Mouse (Mus musculus) embryonic facial prominence, embryonic 10.5 days (tissue): ENCODE results near the gene Enc1. TPM values are rescaled to one million over a fixed set of nuclear protein-coding genes. Genes with fewer than 3 reads are reported as not detected.

Experiments
- DNase-seq: peaks from one replicate; pipeline ENCODE4 v3.0.0-alpha.2; 2017; ENCODE audit warnings: low spot score
- H3K27ac ChIP-seq: fragments of 300-500 bp; sonication (generic); replicated peaks from 2 replicates; pipeline ENCODE4 v1.5.1; 2016; ENCODE audit warnings: mild to moderate bottlenecking
- H3K27me3 ChIP-seq: fragments of 300-500 bp; sonication (generic); replicated peaks from 2 replicates; pipeline ENCODE4 v1.6.1; 2016; ENCODE audit warnings: low read depth, mild to moderate bottlenecking; ENCODE audit not compliant: poor library complexity, severe bottlenecking
- H3K36me3 ChIP-seq: fragments of 300-500 bp; sonication (generic); replicated peaks from 2 replicates; pipeline ENCODE4 v1.6.1; 2016; ENCODE audit warnings: mild to moderate bottlenecking, moderate library complexity
- H3K4me1 ChIP-seq: fragments of 300-500 bp; sonication (generic); 2 replicates; pipeline ENCODE4 v1.6.1; 2016
- H3K4me3 ChIP-seq: fragments of 300-500 bp; sonication (generic); 2 replicates; pipeline ENCODE4 v1.5.1; 2016; ENCODE audit warnings: mild to moderate bottlenecking, moderate library complexity
- H3K9me3 ChIP-seq: fragments of 300-500 bp; sonication (generic); 2 replicates; pipeline ENCODE4 v1.6.1; 2016; ENCODE audit warnings: mild to moderate bottlenecking
- WGBS: fragments of 180-500 bp; shearing (Covaris S2); methylation state at CpG from one replicate; pipeline ENCODE4 v1.1.7; 2016; 5-methylcytosine and 5-hydroxymethylcytosine counted together
- polyA plus RNA-seq: library from polyadenylated mRNA; unstranded; fragments of >200 nt; fragmentation: Nextera tagmentation; extraction: Ambion mirVana; gene quantifications from 2 replicates; pipeline ENCODE4 v1.2.1, GENCODE M21; 2016

Enc1 gene
- polyA plus RNA-seq, 1 experiment from 2014 or later: 5.6 TPM

- H3K4me3 ChIP-seq: peak overlapping the region; percentile 89; the same call in 1 of the 2 replicates
- H3K4me1 ChIP-seq: peaks cover 88% of the 10 kb centered on the region
- WGBS: 92% methylated on average over 12 of the region's 12 CpGs
- no peak for DNase-seq
- H3K9me3 ChIP-seq: no peaks in the 10 kb centered on the region
- peaks cover 57% of the 10 kb centered on the region for H3K36me3 ChIP-seq
- no peak overlapping the region for H3K27ac ChIP-seq
- H3K27me3 ChIP-seq: no peaks in the 10 kb centered on the region
These were observed 4.3 kb downstream of the Enc1 start for GRCm38 (mm10) chr13:97245157-97245556.

- Histone ChIP-seq H3K36me3 (peaks cover 68% of the 10 kb centered on the region), H3K4me1 (peaks cover 90% of the 10 kb centered on the region), H3K9me3 (no peaks in the 10 kb centered on the region), H3K4me3 (no peak overlapping the region), H3K27me3 (no peaks in the 10 kb centered on the region), H3K27ac (peak overlapping the region; percentile 40; the same call in 1 of the 2 replicates)
- no peak for DNase-seq
- WGBS: 91% methylated on average over 16 of the region's 16 CpGs
These were observed 5.3 kb downstream of the Enc1 start for GRCm38 (mm10) chr13:97246217-97246616.

- Histone ChIP-seq H3K4me1 (peaks cover 93% of the 10 kb centered on the region), H3K36me3 (peaks cover 80% of the 10 kb centered on the region), H3K27ac (no peak overlapping the region), H3K4me3 (no peak overlapping the region), H3K9me3 (no peaks in the 10 kb centered on the region), H3K27me3 (no peaks in the 10 kb centered on the region)
- WGBS: 81% methylated on average over 4 of the region's 4 CpGs
- DNase-seq: no peak
These were observed 6.8 kb downstream of the Enc1 start for GRCm38 (mm10) chr13:97247754-97248153.

GRCm38 (mm10) chr13:97249051-97249461, 8.2 kb downstream of the Enc1 start:
- 32% methylated on average over 5 of the region's 5 CpGs for WGBS
- no peak for DNase-seq
- peaks cover 87% of the 10 kb centered on the region for H3K36me3 ChIP-seq
- no peaks in the 10 kb centered on the region for H3K27me3 ChIP-seq
- no peaks in the 10 kb centered on the region for H3K9me3 ChIP-seq
- H3K27ac ChIP-seq: peak overlapping the region; percentile 51; the same call in 1 of the 2 replicates
- H3K4me3 ChIP-seq: peak overlapping the region; percentile 26; the same call in 1 of the 2 replicates
- peaks cover 89% of the 10 kb centered on the region for H3K4me1 ChIP-seq

GRCm38 (mm10) chr13:97249507-97250078, 8.7 kb downstream of the Enc1 start:
- no peak for DNase-seq
- H3K9me3 ChIP-seq: no peaks in the 10 kb centered on the region
- H3K4me1 ChIP-seq: peaks cover 85% of the 10 kb centered on the region
- WGBS: 63% methylated on average over 5 of the region's 5 CpGs
- peak overlapping the region; percentile 35 for H3K27ac ChIP-seq
- no peaks in the 10 kb centered on the region for H3K27me3 ChIP-seq
- H3K36me3 ChIP-seq: peaks cover 86% of the 10 kb centered on the region
- peak overlapping the region; percentile 16; the same call in 1 of the 2 replicates for H3K4me3 ChIP-seq

- peaks cover 80% of the 10 kb centered on the region for H3K4me1 ChIP-seq
- no peaks in the 10 kb centered on the region for H3K9me3 ChIP-seq
- peak overlapping the region; percentile 35; the same call in 1 of the 2 replicates for H3K27ac ChIP-seq
- whole genome bisulfite sequencing: 85% methylated on average over 5 of the region's 5 CpGs
- no peaks in the 10 kb centered on the region for H3K27me3 ChIP-seq
- H3K4me3 ChIP-seq: no peak overlapping the region
- no peak for DNase-seq
- peaks cover 80% of the 10 kb centered on the region for H3K36me3 ChIP-seq
These were observed 9.2 kb downstream of the Enc1 start for GRCm38 (mm10) chr13:97250148-97250547.

GRCm38 (mm10) chr13:97250551-97251380, 9.9 kb downstream of the Enc1 start:
- H3K9me3 ChIP-seq: no peaks in the 10 kb centered on the region
- H3K27me3 ChIP-seq: no peaks in the 10 kb centered on the region
- H3K4me1 ChIP-seq: peaks cover 79% of the 10 kb centered on the region
- 43% methylated on average over 20 of the region's 20 CpGs for WGBS
- H3K27ac ChIP-seq: peak overlapping the region; percentile 57; the same call in 1 of the 2 replicates
- DNase-seq: peak; percentile 36
- H3K4me3 ChIP-seq: no peak overlapping the region
- H3K36me3 ChIP-seq: peaks cover 74% of the 10 kb centered on the region

- Histone ChIP-seq H3K27me3 (no peaks in the 10 kb centered on the region), H3K36me3 (peaks cover 64% of the 10 kb centered on the region), H3K9me3 (no peaks in the 10 kb centered on the region), H3K4me1 (peaks cover 75% of the 10 kb centered on the region), H3K27ac (0 out of 2 replicates have a peak overlapping the region, but pooled peaks have one; percentile 57), H3K4me3 (no peak overlapping the region)
- no peak for DNase-seq
- WGBS: 67% methylated on average over 7 of the region's 7 CpGs
These were observed 10.8 kb downstream of the Enc1 start for GRCm38 (mm10) chr13:97251736-97252135.

- WGBS: 57% methylated on average over 7 of the region's 7 CpGs
- DNase-seq: peak; percentile 52
- Histone ChIP-seq H3K9me3 (no peaks in the 10 kb centered on the region), H3K4me3 (0 out of 2 replicates have a peak overlapping the region, but pooled peaks have one; percentile 2), H3K27me3 (no peaks in the 10 kb centered on the region), H3K36me3 (peaks cover 57% of the 10 kb centered on the region), H3K27ac (peak overlapping the region; percentile 57; the same call in 1 of the 2 replicates), H3K4me1 (peaks cover 74% of the 10 kb centered on the region)
These were observed 11.6 kb downstream of the Enc1 start for GRCm38 (mm10) chr13:97252469-97252868.

- no peak for DNase-seq
- H3K27me3 ChIP-seq: 0 out of 2 replicates have a peak, but pooled peaks cover 1% of the 10 kb centered on the region
- H3K4me1 ChIP-seq: peaks cover 64% of the 10 kb centered on the region
- 72% methylated on average over 6 of the region's 6 CpGs for WGBS
- H3K36me3 ChIP-seq: peaks cover 47% of the 10 kb centered on the region
- no peaks in the 10 kb centered on the region for H3K9me3 ChIP-seq
- no peak overlapping the region for H3K4me3 ChIP-seq
- H3K27ac ChIP-seq: peak overlapping the region; percentile 36; the same call in 1 of the 2 replicates
These were observed 12.6 kb downstream of the Enc1 start for GRCm38 (mm10) chr13:97253418-97253981.

GRCm38 (mm10) chr13:97253994-97254393, 13.1 kb downstream of the Enc1 start:
- H3K36me3 ChIP-seq: peaks cover 42% of the 10 kb centered on the region
- 95% methylated on average over 5 of the region's 5 CpGs for WGBS
- no peak for DNase-seq
- H3K4me3 ChIP-seq: no peak overlapping the region
- no peaks in the 10 kb centered on the region for H3K9me3 ChIP-seq
- peaks cover 59% of the 10 kb centered on the region for H3K4me1 ChIP-seq
- H3K27me3 ChIP-seq: peaks cover 6% of the 10 kb centered on the region
- no peak overlapping the region for H3K27ac ChIP-seq

- Histone ChIP-seq H3K27ac (no peak overlapping the region), H3K9me3 (no peaks in the 10 kb centered on the region), H3K27me3 (peaks cover 10% of the 10 kb centered on the region), H3K36me3 (peaks cover 35% of the 10 kb centered on the region), H3K4me1 (peaks cover 58% of the 10 kb centered on the region), H3K4me3 (no peak overlapping the region)
- DNase-seq: no peak
- WGBS: 82% methylated on average over 10 of the region's 10 CpGs
These were observed 13.8 kb downstream of the Enc1 start for GRCm38 (mm10) chr13:97254564-97255164.
